Mouse (Mus musculus) megakaryocyte, embryonic 14.5 days (primary cell): ENCODE measurements around the gene Tcea3.

Experiments used
- FLI1 ChIP-seq: IDR thresholded peaks from 2 replicates; pipeline ENCODE4 v1.6.1; 2012; ENCODE audit warnings: low read length, inconsistent platforms, mixed read lengths
- GATA1 ChIP-seq: IDR thresholded peaks from 3 replicates; pipeline ENCODE4 v1.6.1; 2012; ENCODE audit warnings: mixed read lengths, low read length, inconsistent platforms, borderline replicate concordance

DNA sequence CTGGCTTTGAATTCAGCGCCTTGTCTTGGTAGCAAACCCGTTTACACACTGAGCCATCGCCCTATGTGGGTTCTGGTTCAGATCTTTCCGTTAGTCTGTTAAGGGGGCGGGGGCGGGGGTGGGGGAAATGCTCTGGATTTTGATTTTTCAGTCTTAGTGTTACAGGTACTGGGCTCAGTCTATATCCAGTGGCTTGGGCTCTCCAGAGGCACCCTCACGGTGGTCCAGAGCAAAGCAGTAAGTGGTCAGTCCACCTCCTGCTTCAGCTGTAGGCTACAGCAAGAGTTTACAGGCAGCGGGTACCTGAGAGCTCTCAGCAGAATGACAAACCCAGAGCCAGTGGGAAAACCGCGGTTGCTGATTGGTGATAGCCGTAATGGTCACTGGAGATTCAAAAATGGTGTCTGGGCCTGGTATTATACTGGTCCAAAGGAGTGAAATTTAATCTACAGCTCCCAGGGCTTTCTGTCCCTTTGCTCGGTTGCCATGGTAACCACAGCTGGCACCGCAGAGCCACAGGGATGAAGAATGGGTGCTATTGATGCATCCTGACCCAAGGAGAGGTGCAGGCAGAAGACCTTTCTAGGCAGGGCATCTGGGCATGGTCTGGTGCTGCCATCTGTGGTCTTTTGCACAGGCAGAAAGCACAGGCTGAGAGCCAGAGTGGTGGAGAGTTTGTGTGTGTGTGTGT is 23.8 kb upstream of the Tcea3 start:
- TF ChIP-seq GATA1, result no peak
- no peak for TF ChIP-seq FLI1
